Mouse (Mus musculus) forebrain, embryonic 14.5 days (tissue): ENCODE measurements around the gene Lypla2. TPM values are rescaled to one million over a fixed set of nuclear protein-coding genes. Genes with fewer than 3 reads are reported as not detected.

Experiments used
- ATAC-seq: fragments of 200-750 bp; cut with Nextera tagmentation; 2 replicates; pipeline ENCODE4 v1.8.0; 2017; ENCODE audit warnings: mild to moderate bottlenecking, moderate library complexity
- DNase-seq: peaks from one replicate; pipeline ENCODE4 v3.0.0-alpha.2; 2015; ENCODE audit warnings: low spot score
- H3K27ac ChIP-seq: fragments of 300-500 bp; sonication (generic); 2 replicates; pipeline ENCODE4 v1.5.1; 2014; ENCODE audit warnings: low read depth, mild to moderate bottlenecking, control low read depth, low read length, moderate library complexity
- H3K27me3 ChIP-seq: fragments of 300-500 bp; sonication (generic); replicated peaks from 2 replicates; pipeline ENCODE4 v1.6.1; 2014; ENCODE audit warnings: low read length, control low read depth, mixed read lengths; ENCODE audit not compliant: control insufficient read depth, insufficient read depth
- H3K36me3 ChIP-seq: fragments of 300-500 bp; sonication (generic); 2 replicates; pipeline ENCODE4 v1.6.1; 2014; ENCODE audit warnings: low read length, control low read depth; ENCODE audit not compliant: control insufficient read depth, insufficient read depth
- H3K4me1 ChIP-seq: fragments of 300-500 bp; sonication (generic); 2 replicates; pipeline ENCODE4 v1.6.1; 2014; ENCODE audit warnings: antibody characterized with exemption, low read length, control low read depth; ENCODE audit not compliant: control insufficient read depth, insufficient read depth
- H3K4me2 ChIP-seq: fragments of 300-500 bp; sonication (generic); 2 replicates; pipeline ENCODE4 v1.6.1; 2014; ENCODE audit warnings: mild to moderate bottlenecking, control low read depth, low read length
- H3K4me3 ChIP-seq: fragments of 300-500 bp; sonication (generic); 2 replicates; pipeline ENCODE4 v1.5.1; 2014; ENCODE audit warnings: low read depth, low read length, control low read depth
- H3K9ac ChIP-seq: fragments of 300-500 bp; sonication (generic); 2 replicates; pipeline ENCODE4 v1.6.1; 2014; ENCODE audit warnings: mild to moderate bottlenecking, low read length, control low read depth, moderate library complexity
- H3K9me3 ChIP-seq: fragments of 300-500 bp; sonication (generic); replicated peaks from 2 replicates; pipeline ENCODE4 v1.6.1; 2016; ENCODE audit warnings: low read length, control low read depth, mixed read lengths; ENCODE audit not compliant: control insufficient read depth
- WGBS: fragments of 180-500 bp; shearing (Covaris S2); extraction: QIAGEN DNeasy Blood & Tissue Kit; methylation state at CpG from one replicate; pipeline ENCODE4 v1.1.7; 2014; 5-methylcytosine and 5-hydroxymethylcytosine counted together
- polyA plus RNA-seq: library from polyadenylated mRNA; unstranded; fragments of >200 nt; fragmentation: Nextera tagmentation; extraction: Ambion mirVana; gene quantifications from 2 replicates; pipeline ENCODE4 v1.2.1, GENCODE M21; 2014

The Lypla2 gene
- 163 and 168 TPM in 2 replicates for polyA plus RNA-seq

GRCm38 (mm10) chr4:135972556-135972906, at the start of gene Lypla2:
Lypla2 (minus strand) TSS chr4:135972626.
- under 1% methylated on average over 19 of the region's 19 CpGs for WGBS
- H3K4me3 ChIP-seq, result peak within 1 kb of the TSS; percentile 99
- H3K9ac ChIP-seq, result peak within 1 kb of the TSS; percentile 96
- H3K36me3 ChIP-seq, result peaks cover 65% of the 10 kb centered on the region
- no peaks in the 10 kb centered on the region for H3K27me3 ChIP-seq
- ATAC-seq (peak; percentile 84), DNase-seq (peak; percentile 91)
- peaks cover 6% of the 10 kb centered on the region; the same call in 1 of the 2 replicates for H3K4me1 ChIP-seq
- H3K9me3 ChIP-seq, result no peaks in the 10 kb centered on the region
- H3K27ac ChIP-seq, result peak within 1 kb of the TSS; percentile 52; the same call in 1 of the 2 replicates
- peak within 1 kb of the TSS; percentile 95 for H3K4me2 ChIP-seq

DNA sequence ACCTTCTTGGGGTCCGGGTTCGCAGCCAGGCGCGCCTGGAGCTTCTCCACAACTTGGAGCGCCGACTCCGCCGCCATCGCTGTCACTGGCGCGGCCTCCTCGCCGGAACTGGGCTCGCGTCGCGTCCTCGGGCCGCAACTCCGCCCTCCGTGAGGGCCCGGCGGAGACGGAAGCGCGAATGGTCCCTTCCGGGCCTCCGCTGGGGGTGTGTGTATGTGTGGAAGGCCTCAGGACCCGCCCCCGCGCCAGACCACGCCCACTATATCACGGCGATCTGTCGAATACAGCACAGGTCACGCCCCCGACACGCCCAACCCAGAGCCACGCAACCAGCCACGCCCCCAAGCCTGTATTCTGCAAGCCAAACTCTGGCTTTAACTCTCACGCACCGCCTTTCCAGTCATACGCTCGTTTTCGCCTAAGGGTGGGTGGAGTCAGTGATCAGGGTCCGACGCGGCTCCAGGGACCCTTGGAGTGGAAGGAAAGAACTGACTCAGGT, 49.2 kb upstream of the Lypla2 start, which contains the start of gene Eloa:
TSS of gene Eloa (minus strand) at position 215 of the 499 bp plus-strand sequence.
- peak; percentile 99 for ATAC-seq
- H3K4me2 ChIP-seq, result peak within 1 kb of the TSS; percentile 74
- H3K27ac ChIP-seq, result peak within 1 kb of the TSS; percentile 81
- no peaks in the 10 kb centered on the region for H3K27me3 ChIP-seq
- no peaks in the 10 kb centered on the region for H3K36me3 ChIP-seq
- no peaks in the 10 kb centered on the region for H3K9me3 ChIP-seq
- under 1% methylated on average over 48 of the region's 48 CpGs for WGBS
- peak within 1 kb of the TSS; percentile 96 for H3K4me3 ChIP-seq
- peaks cover 4% of the 10 kb centered on the region for H3K4me1 ChIP-seq
- H3K9ac ChIP-seq, result peak within 1 kb of the TSS; percentile 97
- DNase-seq, result peak; percentile 99

DNA sequence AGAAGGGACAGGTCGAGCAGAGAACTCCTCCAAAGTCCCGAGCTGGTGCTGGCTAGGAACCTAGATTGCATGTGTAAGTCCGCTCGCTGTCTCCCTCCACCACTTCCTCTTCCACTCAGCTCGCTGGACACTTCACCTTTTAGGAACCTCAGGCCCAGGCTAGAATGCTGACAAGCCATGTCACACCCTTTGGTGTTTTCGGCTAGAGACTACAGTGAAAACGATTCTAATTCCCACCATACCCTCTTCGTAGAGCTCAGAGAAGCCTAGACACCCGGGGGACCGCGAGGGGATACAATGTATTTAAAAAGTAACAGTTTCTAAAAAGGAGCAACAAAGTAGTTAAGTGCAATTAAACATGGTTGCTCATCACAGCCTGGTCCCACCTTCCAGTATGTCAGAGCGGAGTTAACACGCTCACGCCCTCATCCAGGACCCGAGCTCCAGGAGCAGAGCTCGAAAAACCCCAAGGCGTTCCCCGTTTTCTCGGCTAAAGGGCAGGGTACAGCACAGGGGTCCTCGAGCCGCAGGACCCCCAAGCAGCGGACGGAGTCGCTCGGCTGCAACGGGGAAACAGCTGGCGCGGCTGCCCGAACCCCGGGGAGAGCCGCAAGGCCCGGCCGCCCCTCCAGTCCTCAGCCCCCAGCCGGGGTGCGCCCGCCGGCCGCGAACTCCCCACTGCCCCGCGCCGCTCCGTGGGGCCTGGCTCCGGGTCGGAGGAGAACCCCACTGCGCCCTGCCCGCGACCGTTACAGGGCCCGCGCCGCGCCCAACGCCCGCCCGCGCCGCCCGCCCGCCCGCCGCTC, 48.5 kb upstream of the Lypla2 start:
- Histone ChIP-seq H3K9me3 (no peaks in the 10 kb centered on the region), H3K9ac (peak overlapping the region; percentile 97), H3K36me3 (no peaks in the 10 kb centered on the region), H3K4me2 (peak overlapping the region; percentile 74), H3K27me3 (no peaks in the 10 kb centered on the region), H3K4me3 (peak overlapping the region; percentile 96), H3K4me1 (peaks cover 4% of the 10 kb centered on the region), H3K27ac (peak overlapping the region; percentile 81)
- DNase-seq (peak; percentile 10), ATAC-seq (peak; percentile 63; the same call in 1 of the 2 replicates)
- 2% methylated on average over 36 of the region's 62 CpGs for WGBS

DNA sequence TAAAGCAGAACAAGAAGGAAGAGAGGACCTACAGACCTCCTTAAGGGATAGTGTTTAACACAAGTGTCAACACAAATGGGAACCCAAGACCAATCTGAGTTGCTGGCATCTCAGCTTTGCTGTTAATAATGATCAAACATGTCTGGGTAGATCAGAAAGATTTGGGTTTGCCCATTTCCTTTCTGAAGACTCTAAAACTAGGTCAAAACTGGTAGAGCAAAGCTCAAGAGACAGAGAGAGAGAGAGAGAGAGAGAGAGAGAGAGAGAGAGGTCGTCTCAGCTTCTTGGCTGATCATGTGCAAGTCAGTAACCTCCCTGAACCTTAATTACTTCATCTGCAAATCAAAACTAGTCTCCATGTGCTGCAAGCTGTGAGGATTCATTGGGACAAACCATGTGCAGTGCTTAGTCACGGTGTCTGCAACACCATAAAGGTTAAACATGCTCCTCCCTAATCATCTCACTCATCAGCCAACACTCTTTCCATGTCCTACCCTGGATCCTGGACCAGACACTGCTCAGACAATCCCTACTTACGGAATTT, 43.7 kb upstream of the Lypla2 start:
- peaks cover 29% of the 10 kb centered on the region for H3K36me3 ChIP-seq
- no peak overlapping the region for H3K9ac ChIP-seq
- H3K27ac ChIP-seq, result no peak overlapping the region
- no peak overlapping the region for H3K4me2 ChIP-seq
- no peak overlapping the region for H3K4me3 ChIP-seq
- no peak for ATAC-seq
- H3K27me3 ChIP-seq, result no peaks in the 10 kb centered on the region
- no peak for DNase-seq
- no peaks in the 10 kb centered on the region for H3K9me3 ChIP-seq
- 88% methylated on average over 3 of the region's 3 CpGs for WGBS
- H3K4me1 ChIP-seq, result peaks cover 4% of the 10 kb centered on the region

- Histone ChIP-seq H3K36me3 (peaks cover 79% of the 10 kb centered on the region), H3K27ac (no peak overlapping the region), H3K9me3 (no peaks in the 10 kb centered on the region), H3K27me3 (no peaks in the 10 kb centered on the region), H3K4me3 (no peak overlapping the region), H3K9ac (no peak overlapping the region), H3K4me2 (no peak overlapping the region), H3K4me1 (no peaks in the 10 kb centered on the region)
- 93% methylated on average over 4 of the region's 4 CpGs for WGBS
- no peak for DNase-seq
- no peak for ATAC-seq
Observed at GRCm38 (mm10) chr4:136010586-136010985, 38.2 kb upstream of the Lypla2 start.

- WGBS, result 95% methylated on average over 8 of the region's 8 CpGs
- no peak overlapping the region for H3K9ac ChIP-seq
- no peaks in the 10 kb centered on the region for H3K9me3 ChIP-seq
- H3K4me1 ChIP-seq, result no peaks in the 10 kb centered on the region
- no peak overlapping the region for H3K4me3 ChIP-seq
- H3K27ac ChIP-seq, result no peak overlapping the region
- H3K27me3 ChIP-seq, result no peaks in the 10 kb centered on the region
- ATAC-seq, result no peak
- DNase-seq, result no peak
- peaks cover 91% of the 10 kb centered on the region for H3K36me3 ChIP-seq
- no peak overlapping the region for H3K4me2 ChIP-seq
Observed at GRCm38 (mm10) chr4:136008782-136009447, 36.5 kb upstream of the Lypla2 start.

GRCm38 (mm10) chr4:136006821-136007220, 34.4 kb upstream of the Lypla2 start:
- H3K27me3 ChIP-seq, result no peaks in the 10 kb centered on the region
- H3K4me3 ChIP-seq, result no peak overlapping the region
- no peak overlapping the region for H3K9ac ChIP-seq
- peaks cover 90% of the 10 kb centered on the region for H3K36me3 ChIP-seq
- no peaks in the 10 kb centered on the region for H3K9me3 ChIP-seq
- no peak for DNase-seq
- WGBS, result 96% methylated on average over 3 of the region's 3 CpGs
- ATAC-seq, result no peak
- no peak overlapping the region for H3K4me2 ChIP-seq
- no peaks in the 10 kb centered on the region for H3K4me1 ChIP-seq
- no peak overlapping the region for H3K27ac ChIP-seq

DNA sequence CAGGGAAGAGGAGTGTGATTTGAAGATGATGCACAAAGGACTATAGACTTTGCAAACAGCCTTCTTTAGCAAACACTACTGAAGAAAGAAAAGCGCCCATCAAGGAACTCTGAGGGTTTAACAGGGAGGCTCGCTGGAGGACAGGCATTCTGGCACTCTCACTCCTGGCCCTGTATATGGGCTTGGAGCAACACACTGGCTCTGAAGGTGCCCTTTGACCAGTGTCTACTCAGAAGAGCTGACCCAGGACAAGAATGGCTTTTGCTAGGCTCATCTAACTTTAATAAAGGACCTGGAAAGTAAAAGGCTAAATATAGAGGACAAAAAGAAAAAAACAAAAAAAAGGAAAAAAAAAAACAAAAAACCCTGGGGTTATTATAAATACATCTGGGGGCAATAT, 32.5 kb upstream of the Lypla2 start:
- Histone ChIP-seq H3K4me1 (no peaks in the 10 kb centered on the region), H3K9ac (no peak overlapping the region), H3K27ac (no peak overlapping the region), H3K36me3 (peaks cover 73% of the 10 kb centered on the region), H3K9me3 (no peaks in the 10 kb centered on the region), H3K27me3 (no peaks in the 10 kb centered on the region), H3K4me3 (no peak overlapping the region), H3K4me2 (no peak overlapping the region)
- ATAC-seq (no peak), DNase-seq (no peak)
- WGBS, result 91% methylated on average over 2 of the region's 2 CpGs
